Mouse (Mus musculus) testis, postnatal 10 days (tissue): ENCODE data around the gene Fez2.

Experiments used
- DNase-seq: peaks from one replicate; pipeline ENCODE4 v3.0.0; 2021; ENCODE audit warnings: low spot score

The Fez2 gene

GRCm38 (mm10) chr17:78321216-78321835, 96.6 kb downstream of the Fez2 start:
- no peak for DNase-seq
